Mouse (Mus musculus): ENCODE data around the gene Ascc1.

DNA sequence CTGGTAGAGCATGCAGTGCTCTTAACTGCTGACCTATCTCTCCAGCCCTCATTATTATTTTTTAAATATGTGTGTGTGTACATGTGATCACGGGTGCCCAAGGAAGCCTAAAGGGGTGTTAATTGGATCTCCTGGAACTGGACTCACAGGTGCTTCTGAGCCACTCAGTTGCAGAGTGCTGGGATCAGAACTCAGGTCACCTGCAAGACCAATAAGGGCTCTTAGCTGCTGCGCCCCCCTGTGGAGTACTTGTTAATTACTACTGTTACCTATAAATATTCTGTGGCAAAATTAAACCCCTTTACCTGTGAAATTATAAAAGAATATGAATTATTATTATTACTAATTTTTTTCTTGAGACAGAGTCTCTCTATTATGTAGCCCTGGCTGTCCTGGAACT is 2.7 kb downstream of the Ascc1 start:
- TF ChIP-seq POLR2A (IDR thresholded peaks at IDR 0.05; ENCODE audit: extremely low read depth, insufficient read depth, low read length) (no peak), CTCF (IDR thresholded peaks at IDR 0.05; ENCODE audit: low read depth, low read length) (peak; percentile 42)

Data from liver, adult 2 months (tissue).